Mouse (Mus musculus) G1E (cell line): ENCODE results near the gene Xrcc3. TPM values are rescaled to one million over a fixed set of nuclear protein-coding genes. Genes with fewer than 3 reads are reported as not detected.

ENCODE experiments used
- ATAC-seq: 2 replicates; pipeline ENCODE4 v1.8.0; 2016; ENCODE audit warnings: mild to moderate bottlenecking; ENCODE audit not compliant: insufficient number of reproducible peaks, poor library complexity, low FRiP score, severe bottlenecking; ENCODE audit errors: extremely low read depth
- DNase-seq: peaks from one replicate; pipeline ENCODE4 v3.0.0; 2012; ENCODE audit warnings: low spot score
- H3K27me3 ChIP-seq: 2 replicates; pipeline ENCODE4 v1.6.1; 2012; ENCODE audit warnings: mild to moderate bottlenecking, low read length, inconsistent platforms; ENCODE audit not compliant: insufficient read depth
- H3K36me3 ChIP-seq: replicated peaks from 2 replicates; pipeline ENCODE3; 2012; ENCODE audit warnings: mild to moderate bottlenecking, inconsistent platforms
- H3K4me1 ChIP-seq: 2 replicates; pipeline ENCODE4 v1.6.1; 2012; ENCODE audit warnings: low read depth, low read length, inconsistent platforms, mixed read lengths; ENCODE audit not compliant: insufficient read depth
- H3K4me3 ChIP-seq: 2 replicates; pipeline ENCODE4 v1.5.1; 2012; ENCODE audit warnings: low read depth, mild to moderate bottlenecking, inconsistent platforms, low read length, moderate library complexity, mixed read lengths
- H3K9me3 ChIP-seq: replicated peaks from 2 replicates; pipeline ENCODE4 v1.6.1; 2012; ENCODE audit warnings: inconsistent platforms
- CTCF ChIP-seq: IDR thresholded peaks from 2 replicates; pipeline ENCODE4 v1.5.1; 2012; ENCODE audit warnings: low read depth, low read length, inconsistent platforms, mixed read lengths
- GATA1 ChIP-seq: IDR thresholded peaks from 2 replicates; pipeline ENCODE4 v1.6.1; 2012; ENCODE audit warnings: borderline replicate concordance, low read length, inconsistent platforms, mixed read lengths
- GATA2 ChIP-seq: IDR thresholded peaks from 2 replicates; pipeline ENCODE4 v1.6.1; 2012; ENCODE audit warnings: low read depth, low read length, inconsistent platforms, borderline replicate concordance
- POLR2AphosphoS5 ChIP-seq: IDR thresholded peaks from 2 replicates; pipeline ENCODE4 v1.6.1; 2012; ENCODE audit warnings: low read depth, low read length, inconsistent platforms; ENCODE audit not compliant: insufficient replicate concordance
- TAL1 ChIP-seq: conservative IDR thresholded peaks from 2 replicates; pipeline ENCODE4 v1.6.1; 2012; ENCODE audit warnings: low read depth, low read length, inconsistent platforms, mixed read lengths
- polyA plus RNA-seq: library from polyadenylated mRNA; stranded (reverse); fragments of >175 nt; gene quantifications from 2 replicates; pipeline ENCODE4 v1.2.3, GENCODE M21; 2012
- total RNA-seq, 2 experiments: library from RNA; stranded (forward) in 1 of 2; stranded (reverse) in 1 of 2; fragments of 200-1000 nt in 1 of 2; fragments of >200 nt in 1 of 2; fragmentation: Nextera tagmentation in 1 of 2; gene quantifications; 2 replicates each; pipeline ENCODE4 v1.2.3; 2014 to 2017

Gene Xrcc3
- total and polyA plus RNA-seq, 3 experiments, result 10.8 to 21.7 (median 18.3) TPM

DNA sequence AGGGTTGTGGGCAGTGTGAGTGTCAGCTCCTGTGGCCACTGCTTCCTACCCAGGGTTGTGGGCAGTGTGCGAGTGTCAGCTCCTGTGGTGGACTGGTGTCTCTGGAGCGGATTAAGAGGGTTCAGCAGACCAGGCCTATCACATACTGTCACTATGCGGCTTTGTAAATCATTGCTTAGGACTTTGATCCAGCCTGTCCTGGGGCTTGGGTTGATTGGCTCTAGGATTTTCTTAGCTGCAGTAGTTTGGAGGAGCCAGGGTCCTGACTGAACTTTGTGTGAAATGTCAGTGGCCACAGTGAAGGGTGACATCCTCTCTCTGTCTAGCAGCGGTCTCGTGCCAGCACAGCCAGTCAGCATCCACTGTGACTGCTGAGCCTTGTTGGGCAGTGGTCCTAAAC is 23.6 kb downstream of the Xrcc3 start:
- TF ChIP-seq GATA1, result no peak
- no peak for TF ChIP-seq GATA2
- no peak for TF ChIP-seq POLR2AphosphoS5
- Histone ChIP-seq H3K27me3 (no peaks in the 10 kb centered on the region), H3K36me3 (peaks cover 100% of the 10 kb centered on the region), H3K9me3 (no peaks in the 10 kb centered on the region), H3K4me1 (peaks cover 28% of the 10 kb centered on the region), H3K4me3 (no peak overlapping the region)
- DNase-seq (no peak), ATAC-seq (no peak)

DNA sequence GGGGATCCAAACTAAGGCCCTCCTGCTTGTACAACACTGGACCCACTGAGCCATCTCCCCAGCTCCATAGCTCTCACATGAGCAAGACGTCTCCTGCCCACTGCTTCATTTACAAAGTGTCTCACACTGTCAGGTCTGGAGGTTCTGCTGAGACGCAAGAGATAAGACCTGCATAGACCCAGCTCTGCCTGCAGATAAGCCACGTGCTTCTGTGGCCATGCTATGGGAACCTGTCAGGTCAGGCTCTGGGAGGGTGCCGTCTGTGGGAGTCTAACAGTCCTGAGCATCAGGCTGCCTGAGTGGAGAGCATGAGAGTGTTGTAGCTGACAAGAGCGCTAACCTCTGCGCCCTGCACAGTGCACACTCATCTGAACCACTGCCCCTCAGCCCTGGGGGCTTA is 26.7 kb downstream of the Xrcc3 start:
- Histone ChIP-seq H3K4me1 (peaks cover 26% of the 10 kb centered on the region), H3K27me3 (no peaks in the 10 kb centered on the region), H3K36me3 (peaks cover 97% of the 10 kb centered on the region), H3K4me3 (no peak overlapping the region), H3K9me3 (no peaks in the 10 kb centered on the region)
- DNase-seq (no peak), ATAC-seq (peak; percentile 67)
- TF ChIP-seq TAL1, result no peak
- TF ChIP-seq GATA1, result no peak
- no peak for TF ChIP-seq CTCF
- no peak for TF ChIP-seq POLR2AphosphoS5
- TF ChIP-seq GATA2, result no peak

DNA sequence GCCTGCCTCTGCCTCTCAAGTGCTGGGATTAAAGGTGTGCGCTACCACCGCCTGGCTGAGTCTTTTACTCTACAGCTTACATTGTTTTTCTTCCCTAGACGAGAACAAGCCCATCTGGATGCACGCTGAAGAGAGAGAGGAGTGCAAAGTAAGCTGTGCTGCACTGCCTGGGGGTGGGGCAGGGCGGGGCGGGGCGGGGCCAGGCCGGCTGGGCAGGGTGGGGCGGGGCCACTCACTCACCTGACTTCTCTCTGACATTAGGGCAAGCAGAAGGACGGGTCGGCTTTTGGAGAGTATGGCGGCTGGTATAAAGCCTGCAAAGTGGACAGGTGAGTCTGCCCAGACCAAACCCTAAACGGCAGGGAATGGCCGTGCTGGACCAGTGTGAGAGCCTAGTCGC is 28.5 kb downstream of the Xrcc3 start:
- no peak for ATAC-seq

DNA sequence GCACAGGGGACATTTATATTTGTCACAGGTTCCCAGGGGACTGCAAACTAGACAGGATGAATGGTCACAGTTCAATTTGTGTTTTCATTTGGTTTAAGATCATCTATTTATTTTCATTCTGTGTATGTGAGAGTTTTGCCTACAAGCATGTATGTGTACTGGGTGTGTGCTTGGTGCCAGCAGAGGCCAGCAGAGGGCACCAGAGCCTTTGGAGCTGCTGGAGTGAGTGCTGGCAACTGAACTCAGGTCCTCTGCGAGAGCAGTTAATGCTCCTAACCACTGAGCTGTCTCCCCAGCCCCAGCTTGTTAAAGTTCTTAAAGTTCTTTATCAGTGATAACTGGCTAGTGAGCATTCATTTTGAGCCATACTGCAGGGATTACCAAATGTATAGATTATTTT is 34.1 kb downstream of the Xrcc3 start:
- Histone ChIP-seq H3K4me3 (no peak overlapping the region), H3K36me3 (peaks cover 96% of the 10 kb centered on the region), H3K27me3 (no peaks in the 10 kb centered on the region), H3K4me1 (peaks cover 2% of the 10 kb centered on the region; the same call in 1 of the 2 replicates), H3K9me3 (peaks cover 2% of the 10 kb centered on the region; the same call in 1 of the 2 replicates)
- TF ChIP-seq CTCF (peak; percentile 24; the same call in 1 of the 2 replicates), GATA2 (no peak)
- no peak for ATAC-seq
- DNase-seq, result no peak

More for the DNA sequence above, 28.5 kb downstream of the Xrcc3 start:
- no peak for TF ChIP-seq GATA2
- TF ChIP-seq TAL1, result no peak
- TF ChIP-seq POLR2AphosphoS5, result no peak
- no peak for TF ChIP-seq GATA1
- no peak for TF ChIP-seq CTCF
- Histone ChIP-seq H3K9me3 (no peaks in the 10 kb centered on the region), H3K36me3 (peaks cover 97% of the 10 kb centered on the region), H3K4me3 (no peak overlapping the region), H3K4me1 (peaks cover 26% of the 10 kb centered on the region), H3K27me3 (no peaks in the 10 kb centered on the region)
- no peak for DNase-seq

DNA sequence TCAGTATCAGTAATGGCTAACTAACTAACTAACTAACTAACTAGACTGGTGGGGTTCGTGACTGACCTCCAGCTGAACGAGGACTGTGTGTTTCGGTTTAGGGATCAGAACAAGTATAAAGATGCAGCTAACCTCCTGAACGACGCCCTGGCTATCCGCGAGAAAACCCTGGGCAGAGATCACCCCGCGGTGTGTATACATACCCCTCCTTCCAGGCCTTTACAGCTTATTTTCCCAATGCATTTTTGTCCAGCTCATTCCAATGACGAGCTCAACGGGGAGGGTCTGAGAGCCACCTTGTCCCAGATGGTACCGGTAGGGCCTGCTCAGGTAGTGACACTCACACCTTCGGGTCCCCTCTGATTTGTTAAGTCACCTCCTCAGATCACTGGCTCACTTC is 35.8 kb downstream of the Xrcc3 start:
- peaks cover 2% of the 10 kb centered on the region; the same call in 1 of the 2 replicates for H3K9me3 ChIP-seq
- TF ChIP-seq GATA2, result no peak
- TF ChIP-seq CTCF, result no peak
- TF ChIP-seq GATA1, result no peak
- no peaks in the 10 kb centered on the region for H3K4me1 ChIP-seq
- H3K27me3 ChIP-seq, result no peaks in the 10 kb centered on the region
- no peak overlapping the region for H3K4me3 ChIP-seq
- DNase-seq (no peak), ATAC-seq (no peak)
- peaks cover 97% of the 10 kb centered on the region for H3K36me3 ChIP-seq

DNA sequence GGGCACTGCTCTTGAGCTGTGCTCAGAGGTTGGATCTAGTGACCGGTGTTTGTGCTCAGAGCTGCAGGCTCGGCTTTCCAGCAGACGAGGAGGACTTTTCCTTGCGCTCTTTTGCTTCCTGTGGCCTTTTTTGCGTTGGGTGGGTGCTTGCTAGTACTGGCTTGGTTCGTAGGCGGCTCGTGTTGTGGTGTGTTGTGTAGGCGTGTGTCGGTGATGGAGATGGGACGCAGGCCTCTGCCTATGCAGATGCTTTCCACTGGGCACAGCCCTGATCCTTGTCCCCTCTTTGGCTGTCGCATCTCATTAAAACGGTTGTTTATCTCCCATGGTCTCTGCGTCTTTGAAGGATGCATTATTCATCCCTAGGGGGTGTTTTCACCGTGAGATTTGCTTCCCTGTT is 38.8 kb downstream of the Xrcc3 start:
- Histone ChIP-seq H3K9me3 (peaks cover 2% of the 10 kb centered on the region; the same call in 1 of the 2 replicates), H3K4me3 (no peak overlapping the region), H3K36me3 (peaks cover 90% of the 10 kb centered on the region), H3K27me3 (no peaks in the 10 kb centered on the region), H3K4me1 (peaks cover 7% of the 10 kb centered on the region)
- DNase-seq (no peak), ATAC-seq (no peak)
- no peak for TF ChIP-seq POLR2AphosphoS5
- TF ChIP-seq TAL1, result no peak
- no peak for TF ChIP-seq CTCF
- no peak for TF ChIP-seq GATA2
- no peak for TF ChIP-seq GATA1

DNA sequence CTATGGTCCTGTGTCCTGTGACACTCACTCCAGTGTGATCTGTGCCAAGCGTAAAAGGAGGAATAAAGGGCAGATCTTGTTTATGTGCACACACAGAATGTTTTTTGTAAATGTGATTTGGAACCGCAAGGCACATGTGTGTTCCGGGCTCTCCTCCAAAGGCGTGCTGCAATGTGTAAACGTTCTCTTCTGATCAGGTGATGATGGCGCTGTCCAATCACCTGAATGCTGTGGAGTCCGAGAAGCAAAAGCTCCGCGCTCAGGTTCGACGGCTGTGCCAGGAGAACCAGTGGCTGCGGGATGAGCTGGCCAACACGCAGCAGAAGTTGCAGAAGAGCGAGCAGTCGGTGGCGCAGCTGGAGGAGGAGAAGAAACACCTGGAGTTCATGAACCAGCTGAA is 39.5 kb downstream of the Xrcc3 start:
- no peak for DNase-seq
- ATAC-seq, result no peak
- Histone ChIP-seq H3K9me3 (no peaks in the 10 kb centered on the region), H3K27me3 (no peaks in the 10 kb centered on the region), H3K4me1 (peaks cover 14% of the 10 kb centered on the region), H3K4me3 (no peak overlapping the region), H3K36me3 (peaks cover 90% of the 10 kb centered on the region)
- TF ChIP-seq TAL1 (no peak), GATA1 (no peak), GATA2 (no peak), CTCF (no peak), POLR2AphosphoS5 (no peak)
